Mouse (Mus musculus) liver, embryonic 11.5 days (tissue): ENCODE results near the gene Pak7. TPM values are rescaled to one million over a fixed set of nuclear protein-coding genes. Genes with fewer than 3 reads are reported as not detected.

Experiments used
- ATAC-seq: fragments of 200-750 bp; cut with Nextera tagmentation; replicated peaks from 2 replicates; pipeline ENCODE4 v1.8.0; 2017; ENCODE audit warnings: moderate number of reproducible peaks, mild to moderate bottlenecking, moderate TSS enrichment, moderate library complexity; ENCODE audit not compliant: low FRiP score
- DNase-seq: peaks from one replicate; pipeline ENCODE4 v3.0.0-alpha.2; 2017; ENCODE audit warnings: low spot score
- H3K27ac ChIP-seq: fragments of 300-500 bp; sonication (generic); 2 replicates; pipeline ENCODE4 v1.5.1; 2014; ENCODE audit warnings: mild to moderate bottlenecking, low read depth, low read length, control low read depth
- H3K27me3 ChIP-seq: fragments of 300-500 bp; sonication (generic); replicated peaks from 2 replicates; pipeline ENCODE4 v1.6.1; 2014; ENCODE audit warnings: low read length, mixed read lengths; ENCODE audit not compliant: control insufficient read depth, insufficient read depth
- H3K36me3 ChIP-seq: fragments of 300-500 bp; sonication (generic); 2 replicates; pipeline ENCODE4 v1.6.1; 2014; ENCODE audit warnings: mild to moderate bottlenecking, low read length, moderate library complexity, mixed read lengths; ENCODE audit not compliant: control insufficient read depth, insufficient read depth
- H3K4me1 ChIP-seq: fragments of 300-500 bp; sonication (generic); replicated peaks from 2 replicates; pipeline ENCODE4 v1.6.1; 2014; ENCODE audit warnings: low read length, mixed read lengths; ENCODE audit not compliant: control insufficient read depth, insufficient read depth
- H3K4me2 ChIP-seq: fragments of 300-500 bp; sonication (generic); 2 replicates; pipeline ENCODE4 v1.6.1; 2014; ENCODE audit warnings: mild to moderate bottlenecking, control low read depth, moderate library complexity
- H3K4me3 ChIP-seq: fragments of 300-500 bp; sonication (generic); 2 replicates; pipeline ENCODE4 v1.5.1; 2014; ENCODE audit warnings: low read depth, low read length, control low read depth
- H3K9ac ChIP-seq: fragments of 300-500 bp; sonication (generic); 2 replicates; pipeline ENCODE4 v1.6.1; 2014; ENCODE audit warnings: low read depth, low read length, control low read depth
- H3K9me3 ChIP-seq: fragments of 300-500 bp; sonication (generic); 2 replicates; pipeline ENCODE4 v1.6.1; 2016; ENCODE audit warnings: low read length, inconsistent platforms, mixed read lengths; ENCODE audit not compliant: control insufficient read depth
- WGBS: fragments of 180-500 bp; shearing (Covaris S2); extraction: QIAGEN DNeasy Blood & Tissue Kit; methylation state at CpG from one replicate; pipeline ENCODE4 v1.1.7; 2014; 5-methylcytosine and 5-hydroxymethylcytosine counted together
- polyA plus RNA-seq: library from polyadenylated mRNA; unstranded; fragments of >200 nt; fragmentation: Nextera tagmentation; extraction: Ambion mirVana; gene quantifications from 2 replicates; pipeline ENCODE4 v1.2.1, GENCODE M21; 2014

Pak7 gene
- polyA plus RNA-seq, 1 experiment from 2014 or later, result 0.15 TPM

- H3K4me3 ChIP-seq, result no peak overlapping the region
- WGBS, result 66% methylated on average over 2 of the region's 2 CpGs
- H3K36me3 ChIP-seq, result no peaks in the 10 kb centered on the region
- no peak overlapping the region for H3K4me2 ChIP-seq
- no peaks in the 10 kb centered on the region for H3K27me3 ChIP-seq
- ATAC-seq (no peak), DNase-seq (no peak)
- no peak overlapping the region for H3K27ac ChIP-seq
- H3K4me1 ChIP-seq, result no peaks in the 10 kb centered on the region
- no peak overlapping the region for H3K9ac ChIP-seq
- H3K9me3 ChIP-seq, result no peaks in the 10 kb centered on the region
These were observed 247.0 kb downstream of the Pak7 start for GRCm38 (mm10) chr2:136140807-136141206.

- Histone ChIP-seq H3K27ac (no peak overlapping the region), H3K4me1 (no peaks in the 10 kb centered on the region), H3K4me2 (no peak overlapping the region), H3K9me3 (no peaks in the 10 kb centered on the region), H3K4me3 (no peak overlapping the region), H3K36me3 (no peaks in the 10 kb centered on the region), H3K9ac (no peak overlapping the region), H3K27me3 (no peaks in the 10 kb centered on the region)
- no peak for ATAC-seq
- no peak for DNase-seq
- 48% methylated on average over 4 of the region's 4 CpGs for WGBS
These were observed 248.4 kb downstream of the Pak7 start for GRCm38 (mm10) chr2:136139159-136140069.

- Histone ChIP-seq H3K4me2 (no peak overlapping the region), H3K27ac (no peak overlapping the region), H3K9ac (no peak overlapping the region), H3K9me3 (no peaks in the 10 kb centered on the region), H3K36me3 (no peaks in the 10 kb centered on the region), H3K27me3 (no peaks in the 10 kb centered on the region), H3K4me1 (no peaks in the 10 kb centered on the region), H3K4me3 (no peak overlapping the region)
- DNase-seq (no peak), ATAC-seq (no peak)
These were observed 249.3 kb downstream of the Pak7 start for GRCm38 (mm10) chr2:136138451-136138850.

- DNase-seq (no peak), ATAC-seq (no peak)
- no peaks in the 10 kb centered on the region for H3K9me3 ChIP-seq
- WGBS, result 47% methylated on average over 6 of the region's 6 CpGs
- H3K4me2 ChIP-seq, result no peak overlapping the region
- H3K4me1 ChIP-seq, result no peaks in the 10 kb centered on the region
- no peak overlapping the region for H3K9ac ChIP-seq
- H3K27me3 ChIP-seq, result no peaks in the 10 kb centered on the region
- H3K36me3 ChIP-seq, result no peaks in the 10 kb centered on the region
- H3K27ac ChIP-seq, result no peak overlapping the region
- H3K4me3 ChIP-seq, result no peak overlapping the region
These were observed 265.9 kb downstream of the Pak7 start for GRCm38 (mm10) chr2:136121867-136122266.

GRCm38 (mm10) chr2:136118006-136118405 lies 269.8 kb downstream of the Pak7 start:
- Histone ChIP-seq H3K27me3 (no peaks in the 10 kb centered on the region), H3K4me3 (no peak overlapping the region), H3K27ac (no peak overlapping the region), H3K4me1 (no peaks in the 10 kb centered on the region), H3K9ac (no peak overlapping the region), H3K9me3 (no peaks in the 10 kb centered on the region), H3K36me3 (no peaks in the 10 kb centered on the region), H3K4me2 (no peak overlapping the region)
- no peak for DNase-seq
- ATAC-seq, result no peak
- 95% methylated on average over 2 of the region's 2 CpGs for WGBS

- WGBS, result 75% methylated on average over 6 of the region's 6 CpGs
- ATAC-seq (no peak), DNase-seq (no peak)
- no peaks in the 10 kb centered on the region for H3K27me3 ChIP-seq
- H3K27ac ChIP-seq, result no peak overlapping the region
- no peaks in the 10 kb centered on the region for H3K9me3 ChIP-seq
- H3K4me3 ChIP-seq, result no peak overlapping the region
- H3K9ac ChIP-seq, result no peak overlapping the region
- no peak overlapping the region for H3K4me2 ChIP-seq
- no peaks in the 10 kb centered on the region for H3K4me1 ChIP-seq
- no peaks in the 10 kb centered on the region for H3K36me3 ChIP-seq
These were observed 274.4 kb downstream of the Pak7 start for GRCm38 (mm10) chr2:136113374-136113773.

- Histone ChIP-seq H3K4me3 (no peak overlapping the region), H3K4me1 (no peaks in the 10 kb centered on the region), H3K9ac (no peak overlapping the region), H3K36me3 (no peaks in the 10 kb centered on the region), H3K27ac (no peak overlapping the region), H3K9me3 (no peaks in the 10 kb centered on the region), H3K27me3 (no peaks in the 10 kb centered on the region), H3K4me2 (no peak overlapping the region)
- DNase-seq (no peak), ATAC-seq (no peak)
- 17% methylated on average over 2 of the region's 2 CpGs for WGBS
These were observed 278.8 kb downstream of the Pak7 start for GRCm38 (mm10) chr2:136109038-136109363.

GRCm38 (mm10) chr2:136108124-136109037 lies 279.4 kb downstream of the Pak7 start:
- no peaks in the 10 kb centered on the region for H3K9me3 ChIP-seq
- no peak overlapping the region for H3K4me2 ChIP-seq
- ATAC-seq (no peak), DNase-seq (no peak)
- 47% methylated on average over 6 of the region's 6 CpGs for whole genome bisulfite sequencing
- H3K27me3 ChIP-seq, result no peaks in the 10 kb centered on the region
- H3K4me1 ChIP-seq, result no peaks in the 10 kb centered on the region
- no peak overlapping the region for H3K4me3 ChIP-seq
- no peak overlapping the region for H3K9ac ChIP-seq
- no peak overlapping the region for H3K27ac ChIP-seq
- H3K36me3 ChIP-seq, result no peaks in the 10 kb centered on the region
